16 mouse cellular contexts compared by ENCODE assay signal in genomic region chr12:83387554-83387953, GRCm38 (mm10).
"Had no signal": no experiment of that assay in that cellular context is flagged by ENCODE, and none has a peak within 500 bp of the region (broad histone marks: within the 10 kb centered on the region; RNA-seq: fewer than 3 reads in every experiment).

No protein-coding gene starts in this region.

- DNase-seq: kidney, adult 8-10 months; kidney, postnatal 25 days; layer of hippocampus, adult 9-11 months; liver, postnatal 0 days; lung, postnatal 14 days; retina, postnatal 1 day; right cerebral cortex, postnatal 4 days; thymus, postnatal 36 days had no signal

- ATAC-seq: liver, embryonic 12.5 days; liver, postnatal 0 days; midbrain, embryonic 16.5 days had no signal

- H3K4me1 ChIP-seq: limb, embryonic 10.5 days; lung, embryonic 15.5 days; stomach, embryonic 15.5 days had no signal

- H3K36me3 ChIP-seq: limb, embryonic 10.5 days; liver, embryonic 12.5 days; lung, embryonic 15.5 days; midbrain, embryonic 10.5 days; neural tube, embryonic 13.5 days; stomach, embryonic 15.5 days had no signal

- H3K4me3 ChIP-seq: limb, embryonic 10.5 days; liver, embryonic 12.5 days; lung, embryonic 15.5 days; midbrain, embryonic 10.5 days; neural tube, embryonic 13.5 days; stomach, embryonic 15.5 days had no signal

- H3K27ac ChIP-seq: limb, embryonic 10.5 days; liver, embryonic 12.5 days; lung, embryonic 15.5 days; macrophage; midbrain, embryonic 10.5 days; neural tube, embryonic 13.5 days; stomach, embryonic 15.5 days had no signal

- H3K9me3 ChIP-seq: limb, embryonic 10.5 days; liver, embryonic 12.5 days; lung, embryonic 15.5 days; midbrain, embryonic 10.5 days; neural tube, embryonic 13.5 days; stomach, embryonic 15.5 days had no signal

- H3K27me3 ChIP-seq: liver, embryonic 12.5 days; lung, embryonic 15.5 days; neural tube, embryonic 13.5 days; stomach, embryonic 15.5 days had no signal
